Mouse (Mus musculus) kidney, postnatal 14 days (tissue): ENCODE results near the gene Pik3ap1.

Experiments used
- DNase-seq: peaks from one replicate; pipeline ENCODE4 v3.0.0; 2022; ENCODE audit warnings: mixed read lengths

Gene Pik3ap1

DNA sequence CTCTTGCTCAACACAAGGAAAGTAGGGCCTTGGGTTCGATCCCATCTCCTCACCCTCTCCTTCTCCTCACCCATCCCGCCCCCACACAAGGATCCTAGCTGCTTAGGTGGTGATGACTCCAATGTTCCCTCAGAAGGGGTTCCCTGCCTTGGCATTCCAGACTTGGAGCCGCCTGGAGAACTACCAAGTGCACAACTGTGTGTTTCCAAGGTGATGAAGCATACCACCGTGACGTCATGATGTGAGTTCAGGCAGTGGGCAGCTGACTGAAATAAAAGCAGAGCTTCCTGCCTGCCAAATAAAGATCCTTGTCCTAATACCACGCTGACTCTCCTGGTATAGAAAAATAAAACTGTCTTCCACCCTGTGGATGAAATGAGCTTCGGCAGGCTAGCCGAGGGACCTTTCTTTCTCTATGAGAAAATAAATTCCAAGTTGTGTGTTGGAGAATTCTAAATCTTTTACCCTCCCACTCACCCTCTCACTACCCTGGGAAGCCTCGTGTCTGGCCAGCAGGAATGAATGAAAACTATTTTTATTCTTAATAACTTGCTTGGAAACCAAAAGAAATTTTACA, 114.7 kb downstream of the Pik3ap1 start:
- DNase-seq = peak; percentile 53

DNA sequence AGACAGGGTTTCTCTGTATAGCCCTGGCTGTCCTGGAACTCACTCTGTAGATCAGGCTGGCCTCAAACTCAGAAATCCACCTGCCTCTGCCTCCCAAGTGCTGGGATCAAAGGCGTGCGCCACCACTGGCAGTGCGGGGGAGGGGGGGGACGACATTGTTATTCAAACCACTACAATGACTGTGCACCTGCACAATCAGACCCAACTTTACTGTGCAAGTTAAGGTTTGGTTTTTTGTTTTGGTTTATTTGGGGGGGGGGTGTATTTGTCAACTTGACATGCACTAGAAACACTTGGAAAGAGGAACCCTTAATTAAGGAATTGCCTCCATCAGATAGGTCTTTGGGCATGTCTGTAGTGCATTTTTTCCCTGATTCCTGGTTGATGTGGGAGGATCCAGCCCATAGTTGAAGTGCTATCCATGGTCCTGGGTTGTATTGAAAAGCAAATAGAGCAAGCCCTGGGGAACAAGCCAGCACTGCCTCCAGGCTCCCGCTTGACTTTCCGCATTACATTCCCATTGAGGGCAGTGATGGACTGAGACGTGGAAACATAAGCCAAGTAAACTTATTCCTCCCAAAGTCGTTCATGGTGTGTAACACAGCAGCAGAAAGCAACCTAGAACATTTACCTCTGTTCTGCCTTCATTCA, 118.5 kb downstream of the Pik3ap1 start:
- no peak for DNase-seq

DNA sequence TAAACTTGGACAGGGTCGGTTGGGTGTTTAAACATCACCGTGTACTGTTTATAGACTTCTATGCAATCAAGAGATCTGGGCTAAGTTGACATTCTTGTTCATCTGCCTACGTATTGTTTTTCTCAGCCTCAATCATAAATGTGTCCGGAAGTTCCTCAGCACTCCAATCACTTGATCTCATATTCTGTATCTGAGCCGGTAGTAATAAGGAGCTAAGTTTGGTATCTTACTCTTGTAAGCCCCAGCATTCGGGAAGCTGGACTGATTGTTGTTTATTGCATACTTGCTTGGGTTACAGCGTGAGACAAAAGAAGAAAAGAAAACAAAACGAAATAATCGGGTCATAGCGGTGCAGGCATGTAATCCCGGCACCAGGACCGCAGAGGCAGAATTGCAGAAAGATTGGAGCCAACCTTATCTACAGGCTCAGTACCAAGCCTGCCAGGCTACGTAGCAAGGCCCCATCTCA, 120.5 kb downstream of the Pik3ap1 start:
- no peak for DNase-seq

DNA sequence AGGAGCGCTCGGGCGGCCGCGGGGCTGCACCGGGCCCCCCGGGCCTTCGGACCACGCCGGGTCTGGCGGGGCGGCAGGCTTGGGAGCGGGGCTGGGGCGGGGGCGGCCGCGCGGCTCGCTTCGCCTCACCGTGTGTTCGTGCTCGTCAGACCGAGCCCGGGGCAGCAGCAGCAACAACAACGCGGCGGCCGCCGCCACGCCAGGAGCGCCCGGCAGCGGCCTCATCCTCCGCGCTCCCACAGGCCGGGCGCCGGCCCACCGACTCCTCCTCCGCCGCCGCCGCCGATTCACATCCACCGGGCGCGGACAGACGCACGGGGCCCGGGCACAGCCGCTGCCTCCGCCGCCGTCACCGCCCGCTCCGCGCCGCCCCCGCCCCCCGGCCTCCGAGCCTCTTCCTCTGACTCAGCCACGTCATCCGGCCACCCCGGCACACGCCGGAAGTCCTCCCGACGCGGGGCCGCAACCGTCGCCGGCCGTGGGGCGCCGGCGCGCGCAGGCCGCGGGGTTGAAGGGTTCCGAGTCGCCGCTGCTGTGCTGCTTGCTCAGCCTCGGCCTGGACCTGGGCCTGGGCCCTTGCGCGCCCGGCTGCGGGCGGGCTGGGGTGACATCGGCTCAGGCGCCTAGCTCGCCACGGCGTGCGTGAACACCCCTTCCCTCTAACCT, 121.1 kb downstream of the Pik3ap1 start, which contains the start of gene Tm9sf3:
Tm9sf3 (minus strand) TSS at position 368 of the 666 bp plus-strand sequence.
- DNase-seq = peak; percentile 92

DNA sequence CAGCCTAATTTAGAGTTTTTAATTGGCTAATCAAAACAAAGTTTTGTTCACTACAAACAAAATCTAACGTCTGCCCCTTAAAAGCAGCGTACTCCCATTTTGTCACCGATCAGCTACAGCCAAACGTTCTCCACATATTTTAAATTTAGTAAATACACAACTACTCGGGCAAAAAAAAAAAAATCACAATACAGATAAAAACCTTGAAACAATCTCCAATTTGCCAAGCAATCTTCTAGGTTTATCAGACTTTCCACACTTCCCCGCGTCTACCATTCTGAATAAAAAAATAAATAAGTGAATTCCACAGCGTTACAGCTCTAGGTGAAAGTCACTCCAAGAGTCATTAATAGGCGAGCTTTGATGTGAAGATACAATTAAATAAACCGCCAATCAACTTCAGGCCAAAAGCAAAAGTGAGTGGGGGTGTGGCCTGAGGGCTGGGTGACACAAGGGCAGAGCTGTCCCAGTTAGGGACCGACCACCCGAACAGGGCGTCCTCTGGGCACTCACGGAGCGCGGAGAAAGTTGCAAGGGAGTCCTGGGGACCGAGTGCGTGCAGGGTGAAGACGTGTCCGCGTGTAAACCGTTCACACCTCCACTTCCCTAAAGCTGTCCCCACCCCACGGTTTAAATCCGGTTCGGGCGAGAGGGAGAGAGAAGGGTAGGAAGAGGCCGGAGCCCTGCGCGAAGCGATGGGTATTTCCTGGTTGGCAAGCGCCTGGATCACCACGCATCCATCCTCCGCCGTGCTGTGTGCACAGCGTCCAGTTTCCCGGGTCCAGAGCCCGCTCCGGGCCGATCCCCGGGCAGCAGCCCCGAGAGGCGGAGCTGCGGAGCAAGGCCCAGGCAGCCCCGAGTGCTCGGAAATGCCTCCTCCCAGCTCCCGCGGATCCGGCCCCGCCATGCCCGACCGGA, 121.9 kb downstream of the Pik3ap1 start:
- peak; percentile 82 for DNase-seq

DNA sequence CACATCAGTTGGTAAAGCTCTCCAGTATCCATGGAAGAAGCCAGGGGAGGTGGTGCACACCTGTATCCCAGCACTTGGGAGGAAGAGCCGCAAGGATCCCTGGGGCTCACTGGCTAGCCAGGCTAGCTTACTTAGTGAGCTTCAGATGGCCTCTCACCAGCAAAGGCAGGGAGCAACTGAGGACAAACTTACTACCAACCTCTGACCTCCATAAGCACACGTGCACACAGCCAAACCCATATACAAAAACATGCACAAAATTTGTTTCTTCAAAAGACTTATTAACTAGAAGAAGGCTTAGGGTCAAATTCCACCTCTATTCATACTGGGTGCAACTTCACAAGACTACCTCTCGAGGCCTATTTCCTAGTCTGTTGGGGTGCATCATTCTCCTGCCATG, 124.2 kb downstream of the Pik3ap1 start:
- peak; percentile 62 for DNase-seq

DNA sequence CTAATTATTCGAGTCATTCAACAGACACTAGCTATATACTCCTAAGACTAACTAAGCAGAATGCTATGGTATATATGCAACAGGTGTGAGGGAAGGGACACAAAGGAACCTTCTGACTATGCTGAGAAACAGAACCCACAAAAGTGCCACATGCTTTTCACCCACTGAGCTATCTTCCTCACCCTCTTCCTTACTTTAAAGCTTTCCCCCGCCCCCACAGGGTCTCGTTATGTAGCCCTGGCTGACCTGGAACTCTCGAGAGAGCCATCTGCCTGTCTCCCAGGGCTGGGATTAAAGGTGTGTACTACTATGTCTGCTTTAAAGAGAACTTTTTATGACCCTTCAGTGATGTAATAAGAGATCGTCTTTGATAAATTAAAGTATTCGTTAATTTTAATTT, 125.6 kb downstream of the Pik3ap1 start:
- DNase-seq = no peak

DNA sequence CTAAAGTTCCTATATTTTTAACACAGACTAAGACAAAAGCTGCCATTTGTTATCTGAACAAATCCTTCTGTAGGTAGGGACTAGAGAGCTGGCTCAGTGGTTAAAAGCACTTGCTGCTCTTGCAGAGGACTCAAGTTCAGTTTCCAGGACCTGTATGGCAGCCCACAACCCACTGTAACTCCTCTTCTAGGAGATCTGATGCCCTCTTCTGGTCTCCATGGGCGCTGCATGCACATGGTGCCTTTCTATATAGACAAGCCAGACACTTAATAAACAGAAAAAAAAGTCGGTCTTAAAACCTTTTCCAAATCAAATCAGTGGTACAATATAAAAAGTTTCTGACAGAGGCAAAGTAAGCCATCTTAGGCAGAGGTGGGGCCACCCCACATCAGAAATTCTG, 126.2 kb downstream of the Pik3ap1 start:
- DNase-seq = peak; percentile 48

DNA sequence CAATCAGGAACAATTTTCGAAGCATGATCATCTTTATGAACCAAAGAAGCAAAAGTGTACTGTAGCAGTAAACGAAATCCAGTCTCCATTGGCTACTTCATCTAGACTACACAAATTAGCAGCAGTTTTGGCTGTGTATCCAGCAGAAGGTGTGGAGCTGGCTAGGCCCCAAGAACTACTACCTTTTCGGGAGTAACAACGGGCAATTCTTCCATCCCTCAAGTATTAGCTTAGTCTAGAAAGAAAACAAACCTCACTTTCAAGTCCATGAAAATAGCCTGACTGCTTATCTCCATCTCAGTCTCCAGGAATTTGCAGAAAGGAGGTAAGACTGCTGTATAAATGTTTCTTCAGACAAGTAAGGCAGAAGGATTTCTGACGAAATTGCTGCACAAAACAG, 130.3 kb downstream of the Pik3ap1 start:
- DNase-seq = no peak

DNA sequence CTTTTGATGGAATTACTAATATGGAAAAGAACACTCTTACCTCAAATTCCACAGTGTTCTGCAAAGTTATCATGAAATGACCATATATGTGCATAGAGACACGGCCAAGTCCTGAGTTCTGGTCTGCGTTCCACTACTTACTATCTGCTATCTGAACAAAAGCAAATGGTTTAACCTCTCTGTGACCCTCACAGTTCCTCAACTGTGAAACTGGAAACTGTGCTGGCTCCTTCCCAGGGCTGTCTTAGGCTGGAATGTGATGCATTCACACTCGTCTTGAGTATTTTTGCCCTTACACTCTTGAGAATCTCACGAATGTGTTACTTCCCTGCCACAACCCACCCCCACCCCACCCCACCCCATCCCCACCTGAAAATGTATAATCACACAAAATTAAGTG, 135.9 kb downstream of the Pik3ap1 start:
- peak; percentile 35 for DNase-seq

DNA sequence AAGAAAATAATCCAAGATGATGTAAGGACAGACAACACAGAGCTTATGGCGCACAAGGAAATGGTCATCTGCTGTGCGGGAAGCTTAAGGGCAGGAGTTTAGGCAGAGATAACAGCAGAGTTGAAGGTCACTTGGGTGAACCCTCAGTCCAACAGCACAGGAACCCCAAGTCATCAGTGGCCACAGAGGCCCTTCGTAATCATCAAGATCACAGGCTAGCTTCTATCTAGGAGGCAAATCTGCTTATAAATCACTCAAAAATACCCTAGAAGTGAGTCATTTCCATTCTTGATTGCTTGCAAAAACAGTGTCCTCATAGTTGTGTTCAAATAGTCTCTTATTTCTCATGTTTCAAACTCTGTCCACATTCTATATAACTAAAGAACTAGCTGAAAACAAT, 136.6 kb downstream of the Pik3ap1 start:
- no peak for DNase-seq

DNA sequence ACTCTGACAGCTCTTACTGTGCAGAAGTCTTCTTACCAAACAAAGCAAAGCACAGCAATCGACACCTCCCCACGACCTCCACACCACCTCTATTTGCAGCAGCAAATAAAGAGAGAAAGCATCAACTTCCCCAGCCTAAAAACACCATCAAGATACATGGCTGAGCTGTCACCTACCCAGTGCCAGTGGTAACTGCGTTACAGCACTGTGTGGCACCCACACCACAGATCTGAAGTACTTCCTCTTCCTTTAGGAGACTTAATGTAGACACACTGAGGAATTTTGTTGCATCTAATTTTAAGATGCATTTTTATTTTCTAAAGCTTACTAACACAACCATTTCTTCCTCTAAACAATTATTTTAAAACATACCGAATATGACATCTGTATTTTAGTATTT, 138.6 kb downstream of the Pik3ap1 start:
- DNase-seq = no peak

DNA sequence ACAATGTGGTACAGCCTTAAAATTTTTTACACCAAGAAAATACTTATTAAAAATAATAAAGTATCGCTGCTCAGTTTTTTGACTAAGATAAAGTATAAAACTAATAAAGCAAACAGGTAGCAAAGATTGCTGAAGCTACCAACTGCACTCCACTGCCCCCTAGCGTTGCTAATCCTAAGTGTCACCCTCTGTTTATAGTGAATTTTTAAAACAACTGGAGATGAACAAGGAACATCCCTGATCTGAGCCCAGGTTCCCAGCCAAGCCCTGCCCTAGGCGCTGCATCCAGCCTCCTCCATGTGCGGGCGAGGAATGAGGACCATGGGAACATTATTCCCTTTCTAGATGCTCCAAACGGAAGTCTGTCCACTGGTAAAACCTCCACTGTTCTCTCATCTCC, 140.3 kb downstream of the Pik3ap1 start:
- peak; percentile 56 for DNase-seq

DNA sequence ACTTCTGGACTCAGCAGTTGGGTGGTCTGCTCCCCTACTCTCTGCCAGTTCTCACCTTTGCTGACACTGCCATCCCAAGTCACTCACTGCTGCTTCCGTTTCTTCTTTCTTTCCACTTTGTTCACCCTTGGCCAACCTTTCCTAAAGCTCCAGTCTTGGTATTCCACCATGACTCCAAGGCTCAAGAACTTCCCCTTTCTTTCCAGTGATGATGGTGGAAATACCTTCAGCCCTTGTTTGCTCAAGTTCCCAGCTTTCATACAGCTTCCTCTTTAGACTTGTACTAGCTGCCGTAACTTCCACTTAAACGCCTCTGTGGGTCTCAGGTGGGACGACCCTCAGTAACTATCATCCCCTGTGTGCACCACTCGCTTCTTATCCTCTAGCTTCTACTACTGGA, 142.9 kb downstream of the Pik3ap1 start:
- DNase-seq = no peak

DNA sequence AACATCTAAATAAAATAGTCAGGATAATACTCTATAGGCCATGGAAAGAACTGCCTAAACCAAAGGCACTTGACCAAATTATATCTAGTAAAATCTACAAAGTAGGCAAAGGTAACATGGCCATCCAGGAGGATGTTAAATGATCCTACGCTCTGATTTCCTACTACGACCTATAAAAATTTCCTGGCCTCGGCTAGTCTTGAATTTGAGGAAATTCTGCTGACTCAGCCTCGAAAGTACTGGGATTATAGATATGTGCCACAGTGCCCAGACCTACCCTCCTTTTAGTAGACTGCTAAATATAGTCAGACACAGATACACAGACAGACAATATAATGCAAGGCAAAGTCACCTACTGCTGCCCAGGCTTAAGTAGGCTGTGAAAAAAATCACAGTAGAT, 151.2 kb downstream of the Pik3ap1 start:
- no peak for DNase-seq
